Mouse (Mus musculus) induced T-regulatory cell, adult 2 months (primary cell): ENCODE measurements around the gene Cacna1d.

ENCODE experiments used
- DNase-seq: peaks from one replicate; pipeline ENCODE4 v3.0.0-alpha.2; 2012; ENCODE audit warnings: low read depth

Cacna1d gene

GRCm38 (mm10) chr14:30204526-30204925 is 286.7 kb downstream of the Cacna1d start:
- DNase-seq: no peak

GRCm38 (mm10) chr14:30200310-30200709 is 290.9 kb downstream of the Cacna1d start:
- DNase-seq: no peak

- no peak for DNase-seq
Measured at GRCm38 (mm10) chr14:30198882-30199281, 292.4 kb downstream of the Cacna1d start.

- no peak for DNase-seq
Measured at GRCm38 (mm10) chr14:30198116-30198515, 293.1 kb downstream of the Cacna1d start.

DNA sequence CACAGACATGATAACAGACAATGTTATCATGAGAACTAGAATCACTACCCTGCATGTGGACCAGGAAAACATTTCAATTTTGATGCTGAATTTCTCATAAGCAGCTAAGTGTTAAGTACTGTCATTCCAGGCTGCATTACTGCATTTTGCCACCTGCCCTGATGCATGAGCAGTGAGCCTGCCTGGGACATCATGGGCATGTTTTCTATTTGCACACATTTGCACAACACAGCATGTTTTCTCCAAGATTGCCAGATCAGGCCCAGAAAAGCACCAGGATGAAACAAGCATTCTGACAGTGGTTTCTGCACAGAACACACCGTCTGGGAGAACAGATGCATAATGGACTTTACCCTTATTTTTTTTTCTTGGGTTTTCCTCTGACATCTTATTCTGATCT is 294.3 kb downstream of the Cacna1d start:
- DNase-seq: no peak

DNA sequence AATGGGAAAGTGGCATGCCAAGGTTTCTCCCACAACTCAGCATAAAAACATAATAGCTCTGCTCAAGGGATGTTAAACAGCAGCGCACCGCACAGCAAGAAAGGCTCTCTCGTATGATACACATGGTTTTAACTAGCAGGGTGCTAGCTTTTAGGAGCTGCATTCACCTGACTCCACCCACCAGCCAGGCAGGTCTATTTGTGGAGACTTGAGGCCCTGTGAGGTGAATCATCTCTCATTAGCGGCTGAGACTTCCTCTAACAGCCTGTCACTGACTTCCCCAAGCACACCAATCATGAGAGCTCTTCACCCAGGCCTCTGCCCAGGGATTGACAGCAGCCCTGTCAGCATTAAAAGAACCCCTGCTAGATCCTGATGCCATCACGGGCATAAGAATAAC is 295.0 kb downstream of the Cacna1d start:
- peak; percentile 41 for DNase-seq

DNA sequence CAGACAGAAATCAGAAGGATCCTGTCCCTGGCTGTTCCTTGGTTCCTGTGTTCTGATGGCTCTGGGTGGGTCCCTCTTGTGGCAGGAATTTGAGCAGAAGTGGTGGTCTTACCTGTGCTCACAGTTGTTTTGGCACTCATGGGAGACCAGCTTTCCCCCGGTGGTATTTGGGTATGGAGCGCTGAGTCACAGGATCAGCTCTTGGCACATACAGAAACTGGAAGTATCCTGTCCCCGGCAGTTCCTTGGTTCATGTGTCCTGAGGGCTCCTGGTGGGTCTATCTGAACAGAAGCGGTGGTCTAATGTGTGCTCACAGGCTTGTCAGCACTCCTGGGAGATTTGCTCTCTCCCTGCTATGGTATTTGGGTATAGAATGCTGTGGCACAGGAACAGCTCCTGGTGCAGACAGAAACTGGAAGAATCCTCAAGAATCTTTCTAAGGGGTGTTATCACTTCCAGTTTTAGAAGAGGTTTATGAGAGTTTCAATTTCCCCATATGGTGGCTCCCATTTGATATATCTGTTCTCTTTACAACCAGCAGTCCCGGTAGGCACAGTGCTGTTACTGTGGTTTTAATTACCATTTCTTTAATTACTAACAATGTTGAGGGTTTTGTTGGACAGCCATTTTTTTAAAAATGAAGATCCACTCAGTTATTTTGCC is 300.8 kb downstream of the Cacna1d start:
- DNase-seq: no peak

DNA sequence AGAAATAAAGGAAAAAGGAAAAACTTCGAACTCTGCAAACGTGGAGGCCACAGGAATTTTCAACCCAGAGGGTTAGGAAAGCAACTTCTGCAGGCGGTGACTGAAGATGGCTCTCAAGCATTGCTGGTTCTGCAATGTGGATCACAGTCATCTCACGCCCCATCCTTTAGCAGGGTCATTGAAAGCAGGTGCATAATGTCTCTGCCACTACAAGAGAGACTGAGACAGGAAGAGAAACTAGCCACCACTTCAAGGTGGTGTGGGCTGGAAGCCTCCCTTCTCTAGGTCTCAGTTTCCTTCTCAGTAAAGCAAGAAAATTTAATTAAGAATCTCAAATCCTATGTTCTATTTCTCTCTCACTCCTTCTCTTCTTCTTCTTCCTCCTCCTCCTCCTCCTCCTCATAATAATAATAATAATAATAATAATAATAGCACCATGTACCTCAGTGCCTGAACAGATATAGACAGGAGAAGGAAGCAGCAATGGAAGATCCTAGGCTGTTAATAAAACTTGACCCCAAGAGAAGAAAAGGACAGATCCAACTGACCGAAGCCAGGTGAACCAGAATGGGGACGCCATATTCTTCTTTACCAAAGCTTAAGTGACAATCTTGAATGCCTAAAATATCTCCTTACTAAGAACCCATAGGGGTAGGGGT is 305.5 kb downstream of the Cacna1d start:
- no peak for DNase-seq

- peak; percentile 41 for DNase-seq
Measured at GRCm38 (mm10) chr14:30184445-30185152, 306.7 kb downstream of the Cacna1d start.

DNA sequence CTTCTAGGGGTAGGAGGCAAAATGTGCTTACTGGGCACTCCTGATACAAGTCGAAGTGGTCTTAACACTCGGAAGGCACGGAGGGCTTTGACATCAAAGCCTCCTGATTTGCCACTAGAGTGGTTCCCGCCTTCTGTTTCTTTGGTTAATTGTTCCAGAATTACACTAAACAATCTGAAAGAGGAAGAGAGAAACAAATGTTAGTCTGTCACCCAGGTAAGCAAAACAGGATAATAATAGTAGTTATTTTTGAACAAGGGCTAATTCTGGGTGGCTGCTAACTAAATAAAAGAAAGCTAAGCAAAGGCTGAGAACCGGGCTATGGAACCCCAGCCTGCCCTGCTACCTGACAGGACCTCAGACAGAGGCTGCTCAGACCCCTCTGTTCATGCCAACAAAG is 307.2 kb downstream of the Cacna1d start:
- no peak for DNase-seq

GRCm38 (mm10) chr14:30182624-30183524 is 308.4 kb downstream of the Cacna1d start:
- no peak for DNase-seq

DNA sequence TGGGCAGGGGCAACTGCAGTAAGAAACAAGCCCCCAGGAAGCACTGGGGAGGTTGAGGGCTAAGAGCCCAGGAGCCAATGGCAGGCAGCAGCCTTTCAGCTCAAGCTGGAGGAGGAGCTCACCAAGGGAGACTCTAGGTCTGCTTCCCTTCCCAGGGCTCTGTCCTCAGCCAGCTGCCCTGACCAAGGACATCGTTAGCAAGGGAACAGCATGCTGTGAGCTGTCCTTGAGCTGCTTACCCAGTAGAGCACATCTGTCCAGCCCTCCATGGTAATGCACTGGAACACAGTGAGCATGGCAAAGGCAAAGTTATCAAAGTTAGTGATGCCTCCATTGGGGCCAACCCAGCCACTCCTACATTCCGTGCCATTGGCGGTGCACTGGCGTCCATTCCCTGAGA is 312.9 kb downstream of the Cacna1d start:
- DNase-seq: no peak

DNA sequence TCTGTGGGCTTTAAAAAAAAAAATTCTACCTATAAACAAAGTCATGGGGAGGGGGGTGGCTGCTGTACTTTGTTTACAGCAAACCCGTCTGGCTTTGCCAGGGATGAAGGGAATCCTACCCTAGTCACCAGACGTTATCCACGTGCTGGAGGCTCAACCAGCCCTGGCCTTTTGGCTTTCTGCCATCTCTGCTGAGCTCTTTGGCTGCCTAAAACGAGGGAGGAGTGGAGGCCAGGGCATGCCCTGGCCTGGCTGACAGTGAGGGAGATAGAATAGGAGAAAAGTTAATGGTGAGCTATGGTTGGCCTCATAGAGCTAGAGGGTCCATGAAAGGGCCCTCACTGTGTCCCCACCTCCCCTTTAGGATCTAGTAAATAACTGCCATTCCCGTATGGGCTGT is 313.4 kb downstream of the Cacna1d start:
- no peak for DNase-seq

GRCm38 (mm10) chr14:30175362-30175761 is 315.9 kb downstream of the Cacna1d start:
- no peak for DNase-seq

GRCm38 (mm10) chr14:30172821-30173755 is 318.2 kb downstream of the Cacna1d start:
- no peak for DNase-seq

GRCm38 (mm10) chr14:30171593-30171992 is 319.7 kb downstream of the Cacna1d start:
- no peak for DNase-seq

DNA sequence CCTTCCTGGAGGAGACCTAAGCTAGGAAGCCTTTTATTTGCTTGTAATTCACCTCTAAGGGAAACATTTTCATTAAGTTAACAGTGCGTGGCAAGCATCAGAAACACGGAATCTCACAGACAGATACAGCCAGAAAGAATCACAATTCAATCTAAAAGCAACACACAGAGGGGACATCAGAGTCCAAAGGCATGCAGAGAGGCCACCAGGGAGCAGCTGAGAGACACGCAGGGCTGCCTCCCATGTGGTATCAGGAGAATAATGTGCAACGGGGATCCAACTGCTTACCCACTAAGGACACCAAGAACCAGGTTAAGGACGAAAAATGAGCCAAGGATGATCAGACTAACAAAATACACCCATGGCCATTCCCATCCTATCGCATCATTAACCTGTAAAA is 320.2 kb downstream of the Cacna1d start:
- DNase-seq: no peak

GRCm38 (mm10) chr14:30169455-30169854 is 321.8 kb downstream of the Cacna1d start:
- no peak for DNase-seq

DNA sequence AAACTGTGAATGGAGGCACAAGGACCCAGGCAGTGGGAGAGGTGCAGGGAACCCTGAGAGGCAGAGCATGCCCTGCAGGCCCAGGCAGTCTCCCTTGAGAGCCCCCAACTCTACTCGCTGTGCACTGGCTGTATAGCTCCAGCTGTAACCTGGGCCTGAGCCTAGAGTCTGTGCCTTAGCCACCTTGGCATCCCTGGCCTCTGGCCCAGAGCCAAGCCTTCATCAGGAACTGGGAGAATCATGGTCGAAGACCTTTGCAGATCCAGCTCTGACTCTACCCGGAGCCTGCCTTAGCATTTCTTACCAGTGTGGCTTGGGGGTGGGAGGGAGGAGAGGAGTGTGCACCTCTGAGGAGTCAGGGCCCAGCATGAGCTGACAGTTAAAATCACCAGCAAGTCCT is 322.4 kb downstream of the Cacna1d start:
- DNase-seq: no peak

DNA sequence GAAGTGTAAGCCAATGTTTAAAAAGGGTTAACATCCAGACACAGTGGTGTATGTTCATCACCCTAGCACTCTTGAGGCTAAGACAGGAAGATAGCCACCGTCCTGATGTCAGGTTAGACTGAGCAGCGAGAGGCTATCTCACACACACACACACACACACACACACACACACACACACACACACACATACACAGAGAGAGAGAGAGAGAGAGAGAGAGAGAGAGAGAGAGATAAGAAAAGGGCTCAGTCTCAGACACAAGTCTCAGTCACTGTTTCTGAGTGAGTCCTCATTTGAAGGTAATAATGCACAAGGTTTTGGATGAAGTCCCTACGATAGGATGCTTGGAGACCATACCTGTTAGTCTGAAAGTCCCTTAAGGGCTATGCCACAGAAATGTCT is 322.9 kb downstream of the Cacna1d start:
- DNase-seq: no peak

- DNase-seq: no peak
Measured at GRCm38 (mm10) chr14:30167606-30168005, 323.6 kb downstream of the Cacna1d start.
